Mouse (Mus musculus) heart, postnatal 10 days (tissue): ENCODE results near the gene Uevld. TPM values are rescaled to one million over a fixed set of nuclear protein-coding genes. Genes with fewer than 3 reads are reported as not detected.
"Not testable (repeated sequence)": the region's sequence is repeated elsewhere in the genome, so short reads cannot be mapped to it uniquely, and the experiment has no call there.

Source experiments
- DNase-seq, 2 experiments: peaks; one replicate each; pipeline ENCODE4 v3.0.0; 2021
- intact Hi-C: fragments of 180-260 bp; cut with DNase I; formaldehyde crosslinking; loops from one replicate; pipeline ENCODE4 v1.15.1; 2025
- total RNA-seq, 2 experiments: library from RNA; stranded (reverse); gene quantifications; 2 replicates each; pipeline ENCODE4 v1.2.3; 2021

Gene Uevld
- total RNA-seq, 2 experiments from 2014 or later: 10.8 to 13.4 TPM

DNA sequence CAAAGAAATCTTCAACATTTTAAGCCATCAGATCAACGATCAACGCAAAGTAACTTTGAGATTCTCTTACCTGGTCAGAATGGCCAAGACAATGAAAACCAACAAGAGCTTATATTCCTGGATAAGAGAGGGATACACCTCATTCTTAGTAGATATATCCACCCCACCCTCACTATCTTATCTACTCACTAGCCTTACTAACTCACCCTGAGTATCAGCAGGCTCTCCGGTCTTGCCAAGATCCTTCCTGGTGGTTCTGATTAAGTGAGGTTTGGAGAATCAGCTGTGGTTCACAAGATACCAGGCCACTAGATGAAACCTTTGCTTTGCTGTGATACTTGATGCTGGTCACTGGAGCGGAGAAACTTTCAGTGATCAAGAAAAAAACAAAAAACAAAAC, 16.3 kb upstream of the Uevld start:
- intact Hi-C loops: no loop called here

DNA sequence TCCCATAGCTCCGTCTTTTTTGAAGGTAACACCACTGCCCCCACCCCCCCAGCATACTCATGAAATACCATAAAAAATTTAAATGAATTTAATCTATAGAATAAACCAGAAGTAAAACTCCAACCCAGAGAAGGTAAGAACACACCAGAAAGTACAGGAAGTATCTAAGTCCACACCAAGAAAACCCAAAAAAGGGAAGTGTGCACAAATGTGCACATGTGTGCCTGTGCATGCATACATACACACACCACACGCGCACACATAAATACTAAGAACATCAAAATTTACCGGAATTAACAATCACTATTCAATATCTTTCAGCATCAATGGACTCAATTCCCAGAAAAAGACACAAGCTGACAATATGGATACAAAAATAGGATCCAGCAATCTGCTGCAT, 11.6 kb upstream of the Uevld start:
- no peak for DNase-seq
- intact Hi-C loops: no loop called here

More for the DNA sequence above, 16.3 kb upstream of the Uevld start:
- DNase-seq: no peak

- intact Hi-C loops: loop anchor here (2.0 kb wide), 1 partner anchor 33 kb away; no protein-coding TSS in a partner anchor
- no peak for DNase-seq
These were observed 5.7 kb upstream of the Uevld start for GRCm38 (mm10) chr7:46964070-46964469.

- peak; percentile 83 to 87 for DNase-seq
- intact Hi-C loops: loop anchor here (1.0 kb wide), 3 partner anchors 53 to 185 kb away; no protein-coding TSS in a partner anchor
These were observed 4.7 kb upstream of the Uevld start for GRCm38 (mm10) chr7:46962806-46963618.

DNA sequence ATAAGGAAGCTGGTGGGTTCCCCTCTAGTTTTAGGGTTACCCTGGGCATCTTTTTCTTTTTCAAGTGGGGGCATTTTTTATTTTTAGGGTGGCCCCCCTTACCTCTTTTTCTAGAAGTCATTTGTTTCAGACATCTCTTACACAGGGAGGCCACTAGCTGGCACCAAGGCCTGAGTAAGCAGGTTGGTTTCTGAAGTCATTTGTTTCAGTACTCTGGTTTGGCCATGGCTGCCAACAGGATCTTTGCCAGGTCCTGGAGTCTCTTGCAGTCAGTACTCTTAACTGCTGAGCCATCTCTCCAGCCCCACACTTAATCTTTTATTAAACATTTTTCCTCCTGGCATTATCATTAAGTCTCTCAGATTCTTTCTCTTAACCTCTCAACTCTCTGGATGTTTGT, 3.8 kb upstream of the Uevld start:
- DNase-seq: peak in 1 of 2 experiments; percentile 31

GRCm38 (mm10) chr7:46960991-46961390, 2.7 kb upstream of the Uevld start:
- intact Hi-C loops: no loop called here
- no peak for DNase-seq

More for the DNA sequence above, 3.8 kb upstream of the Uevld start:
- intact Hi-C loops: loop anchor here (1.0 kb wide), 1 partner anchor 186 kb away; no protein-coding TSS in a partner anchor

DNA sequence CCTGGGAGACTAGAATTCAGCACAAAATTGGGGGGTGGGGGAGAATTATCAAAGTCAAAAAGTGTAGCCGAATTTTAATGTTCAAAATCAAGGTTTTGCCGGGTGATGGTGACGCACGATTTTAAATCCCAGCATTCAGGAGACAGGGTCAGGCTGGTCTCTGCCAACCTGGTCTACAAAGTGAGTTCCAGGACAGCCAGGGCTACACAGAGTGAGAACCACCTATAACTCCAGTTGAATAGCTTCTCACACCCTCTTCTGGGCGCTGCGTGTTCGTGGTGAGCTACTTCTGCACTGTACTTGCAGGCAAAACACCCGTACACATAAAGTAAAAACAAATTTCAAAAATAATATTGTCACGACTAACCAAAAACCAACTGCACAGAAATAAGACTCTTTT, 526 bp upstream of the Uevld start:
- DNase-seq: no peak
- intact Hi-C loops: no loop called here

DNA sequence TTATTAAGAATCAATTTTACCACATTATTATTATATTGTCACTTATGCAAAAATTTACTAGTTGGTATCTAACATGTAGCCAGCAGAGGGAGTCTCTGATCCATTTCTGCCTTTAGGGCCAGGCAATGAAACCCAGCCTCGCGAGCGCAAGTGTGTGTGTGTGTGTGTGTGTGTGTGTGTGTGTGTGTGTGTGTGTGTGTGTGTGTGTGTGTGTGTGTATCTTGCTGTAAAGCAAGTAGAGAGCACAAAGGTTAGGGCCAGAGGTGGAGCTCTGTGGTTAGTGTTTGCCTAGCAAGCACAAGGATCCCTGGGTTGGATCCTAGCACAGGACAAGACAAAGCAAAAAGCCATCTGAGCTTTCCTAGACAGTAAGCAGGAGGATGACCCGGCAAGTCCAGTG, 22.5 kb downstream of the Uevld start:
- peak; percentile 19 to 49 for DNase-seq
- intact Hi-C loops: no loop called here

- intact Hi-C loops: no loop called here
These were observed 23.5 kb downstream of the Uevld start for GRCm38 (mm10) chr7:46934788-46935187.

GRCm38 (mm10) chr7:46931370-46931769, 27.0 kb downstream of the Uevld start:
- intact Hi-C loops: no loop called here
- DNase-seq: no peak

More at GRCm38 (mm10) chr7:46934788-46935187, 23.5 kb downstream of the Uevld start:
- no peak for DNase-seq

- no peak for DNase-seq
- intact Hi-C loops: no loop called here
These were observed 30.0 kb downstream of the Uevld start for GRCm38 (mm10) chr7:46928291-46928690.

DNA sequence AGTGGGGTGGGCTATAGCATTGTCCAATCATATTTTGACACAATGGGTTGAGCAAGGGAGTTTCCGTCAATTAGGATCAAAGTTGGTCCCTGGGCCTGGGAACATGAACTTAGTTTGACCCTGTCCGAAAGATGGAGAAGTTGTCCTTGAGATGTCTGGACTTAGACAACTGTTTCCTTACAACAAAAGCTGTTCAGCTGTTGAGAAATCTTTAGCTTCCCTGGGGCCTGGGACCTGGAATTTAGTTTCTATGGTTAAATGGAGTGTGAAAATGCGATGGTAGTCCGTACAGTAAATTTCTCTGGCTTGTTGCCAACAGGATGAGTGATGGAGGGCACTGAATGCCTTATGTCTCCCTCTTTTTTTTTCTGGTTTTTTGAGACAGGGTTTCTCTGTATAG, 36.3 kb downstream of the Uevld start:
- no peak for DNase-seq
- intact Hi-C loops: no loop called here

DNA sequence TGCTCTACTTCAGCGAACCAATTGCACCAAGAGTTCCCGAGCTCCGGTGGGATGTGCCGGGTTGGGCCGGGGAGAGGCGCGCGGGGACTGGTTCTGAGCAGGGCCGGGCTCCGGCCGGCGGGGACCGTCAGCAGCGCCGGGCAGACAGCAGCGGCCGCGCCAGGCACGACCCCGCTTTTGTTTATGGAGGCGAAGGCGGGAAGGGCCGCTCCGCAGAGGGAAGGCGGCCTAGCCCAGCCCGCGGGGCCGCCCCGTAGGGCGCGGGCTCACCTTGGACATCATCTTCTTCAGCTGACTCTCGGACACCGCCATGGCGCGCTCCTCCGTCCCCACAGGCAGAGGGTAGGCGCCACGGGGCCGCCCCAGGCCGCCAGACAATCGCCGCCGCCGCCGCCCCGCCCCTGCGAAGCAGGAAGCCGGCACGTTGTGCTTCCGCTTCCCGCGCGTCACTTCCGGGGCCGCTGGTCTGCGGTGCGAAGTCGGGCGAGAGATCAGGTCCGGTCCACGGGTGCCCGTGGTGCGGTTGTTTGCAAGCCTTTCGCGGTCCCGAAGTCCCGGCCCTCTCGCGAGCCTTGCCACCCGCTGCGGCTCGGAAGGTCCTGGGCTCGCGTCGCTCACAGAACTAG, 38.7 kb downstream of the Uevld start, which contains the start of gene Tsg101:
Gene Tsg101, minus strand, starts transcription at position 419 of the 626 bp plus-strand sequence.
- intact Hi-C loops: no loop called here

DNA sequence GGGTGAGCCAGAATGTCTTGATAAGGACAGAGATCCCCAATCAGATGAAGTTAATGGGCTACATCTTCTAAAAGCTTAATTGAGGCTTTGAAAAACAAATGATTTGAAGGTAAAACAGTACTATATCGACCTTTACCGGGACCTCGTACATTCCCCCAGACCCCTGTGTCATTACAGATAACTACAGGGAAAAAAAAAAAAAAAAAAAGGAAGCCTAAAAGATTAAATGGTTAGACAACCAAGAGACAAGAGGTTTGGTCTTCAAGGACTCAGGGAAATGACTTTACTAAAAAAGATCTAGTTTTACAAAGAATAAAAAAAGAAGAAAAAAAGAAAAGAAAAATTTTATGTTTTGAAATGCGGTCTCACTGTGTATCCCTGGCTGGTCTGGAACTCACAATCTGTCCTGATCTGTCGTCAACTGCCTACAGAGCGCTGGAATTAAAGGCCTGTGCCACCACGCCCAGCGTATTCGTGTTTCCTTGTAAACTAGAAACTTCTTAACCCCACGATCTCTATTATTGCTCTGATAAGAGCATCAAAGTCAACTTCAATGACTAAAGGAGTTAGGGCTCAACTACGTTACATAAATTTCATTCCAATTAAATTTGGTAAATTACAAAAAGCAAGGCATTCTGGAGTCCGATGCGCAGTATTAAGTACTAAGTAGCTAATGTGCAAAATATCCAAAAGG, 39.5 kb downstream of the Uevld start:
- intact Hi-C loops: no loop called here
- DNase-seq: no peak

More for the DNA sequence above, 38.7 kb downstream of the Uevld start, which contains the start of gene Tsg101:
- DNase-seq: peak; percentile 95 to 96

- DNase-seq: no peak
- intact Hi-C loops: no loop called here
These were observed 42.0 kb downstream of the Uevld start for GRCm38 (mm10) chr7:46916376-46916775.

GRCm38 (mm10) chr7:46911250-46911649, 47.1 kb downstream of the Uevld start:
- no peak for DNase-seq
- intact Hi-C loops: no loop called here

- intact Hi-C loops: no loop called here
- no peak for DNase-seq
These were observed 59.0 kb downstream of the Uevld start for GRCm38 (mm10) chr7:46899343-46899742.

GRCm38 (mm10) chr7:46895511-46895910, 62.8 kb downstream of the Uevld start:
- intact Hi-C loops: no loop called here
- no peak for DNase-seq

DNA sequence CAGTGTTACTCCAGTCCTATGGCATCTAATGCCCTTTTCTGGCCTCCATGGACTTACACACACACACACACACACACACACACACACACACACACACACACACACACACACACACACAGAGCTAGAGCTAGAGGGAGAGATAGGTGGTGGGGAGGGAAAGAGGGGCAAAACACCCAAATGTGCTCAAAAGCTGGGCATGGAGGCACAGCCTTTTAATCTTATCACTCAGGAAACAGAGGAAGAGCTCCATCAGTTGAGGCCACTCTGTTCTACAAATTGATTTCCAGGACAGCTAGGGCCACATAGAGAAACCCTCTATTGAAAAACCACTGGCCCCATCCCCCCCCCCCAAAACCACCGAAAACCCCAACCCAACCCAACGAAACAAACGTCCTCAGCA, 75.0 kb downstream of the Uevld start:
- DNase-seq: no peak
- intact Hi-C loops: no loop called here

- intact Hi-C loops, DNase-seq: not testable (repeated sequence)
These were observed 76.4 kb downstream of the Uevld start for GRCm38 (mm10) chr7:46881941-46882340.

DNA sequence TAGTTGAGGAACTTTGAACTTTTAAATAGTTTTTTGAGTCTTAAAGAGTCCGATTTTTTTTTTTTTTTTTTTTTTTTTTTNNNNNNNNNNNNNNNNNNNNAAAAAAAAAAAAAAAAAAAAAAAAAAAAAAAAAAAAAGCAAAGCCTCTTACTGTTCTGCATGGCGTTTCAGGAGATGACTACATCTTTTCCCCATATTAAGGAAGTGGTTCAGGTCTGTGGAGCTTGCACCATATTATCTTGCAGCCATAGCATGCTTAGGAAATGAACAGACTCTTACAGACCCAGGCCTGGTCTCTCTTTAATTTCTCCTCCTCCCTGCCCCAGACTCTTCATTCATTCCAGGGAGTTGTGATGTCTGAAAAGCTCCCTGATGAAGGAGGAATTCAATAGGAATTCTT, 77.3 kb downstream of the Uevld start:
- DNase-seq: no peak
- intact Hi-C loops: no loop called here
